ENCODE assay signal across 28 mouse cellular contexts in genomic region chr1:134715092-134715491, GRCm38 (mm10).
DNase-seq lines count a peak whose midpoint lies in the region; ATAC-seq lines count a peak whose summit lies in the region.
"Had no signal": no experiment of that assay in that cellular context is flagged by ENCODE, and none has a peak within 500 bp of the region (broad histone marks: within the 10 kb centered on the region; RNA-seq: fewer than 3 reads in every experiment).

No protein-coding gene starts in this region.

- H3K4me1 ChIP-seq in kidney, embryonic 16.5 days (ENCODE audit: insufficient read depth, low read length), result peaks cover 41% of the 10 kb centered on the region
- H3K4me1 ChIP-seq in midbrain, embryonic 13.5 days (replicated peaks), result peaks cover 49% of the 10 kb centered on the region
- H3K4me1 ChIP-seq in midbrain, embryonic 14.5 days (ENCODE audit: control insufficient read depth, insufficient read depth, low read length), result peaks cover 28% of the 10 kb centered on the region
- no peaks in the 10 kb centered on the region for H3K4me1 ChIP-seq in heart, embryonic 11.5 days (ENCODE audit: control insufficient read depth, insufficient read depth, low read length)

- 52% methylated on average over 5 of the region's 5 CpGs for WGBS in kidney, embryonic 16.5 days
- WGBS in midbrain, embryonic 13.5 days, result 66% methylated on average over 5 of the region's 5 CpGs
- WGBS in midbrain, embryonic 14.5 days, result 61% methylated on average over 5 of the region's 5 CpGs
- 60% methylated on average over 5 of the region's 5 CpGs for WGBS in heart, embryonic 11.5 days (ENCODE audit: insufficient replicate concordance)

- DNase-seq in kidney, adult 11 months, result peak; percentile 45
- DNase-seq in midbrain, embryonic 14.5 days, result no peak
- DNase-seq in cerebellum, postnatal 10 days, result peak; percentile 68 to 75
- no peak for DNase-seq in ovary, postnatal 14 days (ENCODE audit: low spot score)
- DNase-seq: adrenal gland, adult 2 months; B cell, adult 2 months; forebrain, postnatal 0 days; gastrocnemius, postnatal 25 days; heart, adult 2 months; heart, postnatal 36 days; liver; lung, postnatal 4 days; retina, postnatal 1 day; right cerebral cortex, postnatal 25 days; spleen, adult 18-20 months had no signal

- no peak overlapping the region for H3K9ac ChIP-seq in kidney, embryonic 16.5 days (replicated peaks; ENCODE audit: low read length)
- no peak overlapping the region for H3K9ac ChIP-seq in midbrain, embryonic 13.5 days (replicated peaks)
- H3K9ac ChIP-seq in midbrain, embryonic 14.5 days (replicated peaks; ENCODE audit: low read length), result no peak overlapping the region
- H3K9ac ChIP-seq in heart, embryonic 11.5 days (ENCODE audit: low read depth, low read length), result no peak overlapping the region
- H3K9ac ChIP-seq: forebrain, postnatal 0 days; heart, embryonic 15.5 days; hindbrain, embryonic 15.5 days; liver, embryonic 15.5 days; lung, embryonic 15.5 days; neural tube, embryonic 12.5 days had no signal

- no peak overlapping the region for H3K4me2 ChIP-seq in kidney, embryonic 16.5 days (replicated peaks; ENCODE audit: low read depth, low read length)
- H3K4me2 ChIP-seq in midbrain, embryonic 13.5 days (replicated peaks), result no peak overlapping the region
- H3K4me2 ChIP-seq in midbrain, embryonic 14.5 days (ENCODE audit: low read length), result no peak overlapping the region
- H3K4me2 ChIP-seq in heart, embryonic 11.5 days, result no peak overlapping the region
- H3K4me2 ChIP-seq: heart, embryonic 15.5 days; hindbrain, embryonic 15.5 days; liver, embryonic 15.5 days; lung, embryonic 15.5 days; neural tube, embryonic 12.5 days had no signal

- ATAC-seq in kidney, embryonic 16.5 days (ENCODE audit: low FRiP score, low TSS enrichment), result no peak
- ATAC-seq in midbrain, embryonic 13.5 days, result no peak
- no peak for ATAC-seq in midbrain, embryonic 14.5 days (ENCODE audit: low FRiP score, low TSS enrichment)
- ATAC-seq in heart, embryonic 11.5 days (replicated peaks; ENCODE audit: insufficient number of reproducible peaks, low FRiP score, low TSS enrichment), result no peak
- ATAC-seq: forebrain, postnatal 0 days; Patski had no signal

- H3K4me3 ChIP-seq in kidney, embryonic 16.5 days (ENCODE audit: low read length), result no peak overlapping the region
- no peak overlapping the region for H3K4me3 ChIP-seq in midbrain, embryonic 13.5 days (replicated peaks)
- H3K4me3 ChIP-seq in midbrain, embryonic 14.5 days (replicated peaks; ENCODE audit: low read depth, low read length), result no peak overlapping the region
- no peak overlapping the region for H3K4me3 ChIP-seq in heart, embryonic 11.5 days (ENCODE audit: low read depth, low read length)
- H3K4me3 ChIP-seq: forebrain, embryonic 10.5 days; heart, adult 2 months; heart, embryonic 15.5 days; hindbrain, embryonic 15.5 days; left cerebral cortex, adult 2 months; limb, embryonic 10.5 days; liver, embryonic 15.5 days; lung, embryonic 15.5 days; neural tube, embryonic 12.5 days had no signal

- H3K36me3 ChIP-seq in kidney, embryonic 16.5 days (ENCODE audit: insufficient read depth, low read length), result no peaks in the 10 kb centered on the region
- no peaks in the 10 kb centered on the region for H3K36me3 ChIP-seq in midbrain, embryonic 13.5 days
- no peaks in the 10 kb centered on the region for H3K36me3 ChIP-seq in midbrain, embryonic 14.5 days (ENCODE audit: control insufficient read depth, insufficient read depth, low read length)
- H3K36me3 ChIP-seq in heart, embryonic 11.5 days (ENCODE audit: control insufficient read depth, insufficient read depth, low read length), result no peaks in the 10 kb centered on the region
- H3K36me3 ChIP-seq: forebrain, embryonic 10.5 days; G1E; heart, embryonic 15.5 days; hindbrain, embryonic 15.5 days; limb, embryonic 10.5 days; liver, embryonic 15.5 days; lung, embryonic 15.5 days; neural tube, embryonic 12.5 days had no signal

- no peaks in the 10 kb centered on the region for H3K9me3 ChIP-seq in kidney, embryonic 16.5 days (ENCODE audit: low read length)
- H3K9me3 ChIP-seq in midbrain, embryonic 13.5 days, result no peaks in the 10 kb centered on the region
- H3K9me3 ChIP-seq in midbrain, embryonic 14.5 days (ENCODE audit: control insufficient read depth, low read length), result no peaks in the 10 kb centered on the region
- no peaks in the 10 kb centered on the region for H3K9me3 ChIP-seq in heart, embryonic 11.5 days (replicated peaks; ENCODE audit: control insufficient read depth, low read length)
- H3K9me3 ChIP-seq: forebrain, embryonic 10.5 days; G1E; heart, embryonic 15.5 days; hindbrain, embryonic 15.5 days; limb, embryonic 10.5 days; liver, embryonic 15.5 days; lung, embryonic 15.5 days; neural tube, embryonic 12.5 days had no signal

- H3K27ac ChIP-seq in kidney, embryonic 16.5 days (ENCODE audit: low read length), result no peak overlapping the region
- H3K27ac ChIP-seq in midbrain, embryonic 13.5 days, result 0 out of 2 replicates have a peak overlapping the region, but pooled peaks have one; percentile 5
- H3K27ac ChIP-seq in midbrain, embryonic 14.5 days (replicated peaks; ENCODE audit: low read depth, low read length), result no peak overlapping the region
- no peak overlapping the region for H3K27ac ChIP-seq in heart, embryonic 11.5 days (ENCODE audit: low read depth, low read length)
- H3K27ac ChIP-seq: heart, adult 2 months; heart, embryonic 15.5 days; hindbrain, embryonic 15.5 days; left cerebral cortex, adult 2 months; limb, embryonic 10.5 days; liver, embryonic 15.5 days; lung, embryonic 15.5 days; neural tube, embryonic 12.5 days had no signal

- 0 out of 2 replicates have a peak, but pooled peaks cover 1% of the 10 kb centered on the region for H3K27me3 ChIP-seq in kidney, embryonic 16.5 days (ENCODE audit: insufficient read depth, low read length)
- H3K27me3 ChIP-seq in midbrain, embryonic 13.5 days, result 0 out of 2 replicates have a peak, but pooled peaks cover 9% of the 10 kb centered on the region
- H3K27me3 ChIP-seq in midbrain, embryonic 14.5 days (ENCODE audit: control insufficient read depth, insufficient read depth, low read length), result no peaks in the 10 kb centered on the region
- H3K27me3 ChIP-seq in heart, embryonic 11.5 days (ENCODE audit: control insufficient read depth, insufficient read depth, low read length), result peaks cover 37% of the 10 kb centered on the region
- H3K27me3 ChIP-seq: Patski had no signal

Comparison
In these comparisons a context has a peak if more than half of its experiments do, and no peak if none do; other contexts are left out.
1. DNase-seq: peak in kidney, adult 11 months (single experiment) and cerebellum, postnatal 10 days (2 of 2); none in midbrain, embryonic 14.5 days (single experiment) and ovary, postnatal 14 days (single experiment).